Mouse (Mus musculus): Measurements from ENCODE around the gene Ndufa6. TPM values are rescaled to one million over a fixed set of nuclear protein-coding genes. Genes with fewer than 3 reads are reported as not detected.

Gene Ndufa6
- total and polyA plus RNA-seq, 3 experiments = 235 to 417 TPM; not detected in 1

DNA sequence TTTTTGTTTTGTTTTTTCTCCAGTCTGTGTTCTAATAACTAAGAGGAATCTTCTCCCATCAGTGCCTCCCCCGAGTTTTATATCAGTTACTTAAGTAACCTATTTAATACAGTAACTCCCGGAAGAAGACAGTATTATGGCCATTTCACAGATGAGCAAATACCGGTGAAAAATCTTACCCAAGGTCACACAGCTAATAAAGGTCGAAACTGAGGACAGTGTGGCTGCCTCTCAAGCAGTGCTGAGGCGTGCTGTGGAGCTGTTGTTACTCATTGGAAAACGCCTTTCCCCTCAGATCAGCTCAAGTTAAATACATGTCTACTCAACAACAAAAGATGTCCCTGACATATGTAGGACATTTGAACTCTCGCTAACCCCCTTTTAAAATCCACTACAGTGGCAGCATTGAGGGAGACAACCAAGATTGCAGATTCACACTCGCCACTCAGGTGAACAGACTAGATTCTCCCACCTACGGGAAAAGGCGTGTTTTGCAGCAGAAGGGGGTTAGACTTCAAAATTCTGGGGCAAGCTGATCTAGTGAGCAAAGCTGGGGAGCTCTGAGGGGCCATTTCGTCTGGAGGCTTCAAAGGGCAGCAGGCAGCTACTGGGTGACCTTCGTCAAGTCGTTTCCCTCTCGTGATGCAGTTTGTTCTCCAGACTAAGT, 911 bp downstream of the Ndufa6 start:
- peak; percentile 37 for DNase-seq (ENCODE audit: low read depth, low spot score)
- no peak for TF ChIP-seq TAL1 (IDR thresholded peaks at IDR 0.05; ENCODE audit: low read length)
- TF ChIP-seq ZC3H11A (IDR thresholded peaks at IDR 0.05; ENCODE audit: low read depth, low read length) = no peak
- TF ChIP-seq POLR2AphosphoS5 (IDR thresholded peaks at IDR 0.05; ENCODE audit: borderline replicate concordance, low read depth, low read length) = no peak
- TF ChIP-seq ELF1 (IDR thresholded peaks at IDR 0.05; ENCODE audit: low read depth, low read length) = no peak
- 0 out of 2 replicates have a peak, but pooled peaks have one; percentile 13 for TF ChIP-seq CHD1 (IDR thresholded peaks at IDR 0.05; ENCODE audit: low read depth, low read length)
- Histone ChIP-seq H3K36me3 (ENCODE audit: control insufficient read depth in 1 of 2, insufficient read depth in 2 of 2, low read length in 2 of 2) (peaks cover 0 to 27% of the 10 kb centered on the region in 2 experiments; a peak in 2 of 4 replicates), H3K4me1 (ENCODE audit: control insufficient read depth in 1 of 2, insufficient read depth in 2 of 2, low read length in 2 of 2) (peaks cover 9 to 30% of the 10 kb centered on the region in 2 experiments), H3K9me3 (replicated peaks; ENCODE audit: insufficient read depth, low read length) (no peaks in the 10 kb centered on the region), H3K79me2 (ENCODE audit: control insufficient read depth, insufficient read depth, low read length, poor library complexity) (peaks cover 28% of the 10 kb centered on the region), H3K9ac (ENCODE audit: control insufficient read depth, low read depth, low read length, poor library complexity, severe bottlenecking) (peak overlapping the region; percentile 88), H3K27me3 (ENCODE audit: control insufficient read depth in 1 of 2, insufficient read depth in 2 of 2, low read length in 2 of 2) (no peaks in the 10 kb centered on the region), H3K4me3 (ENCODE audit: control insufficient read depth in 1 of 2, insufficient read depth in 1 of 2, low read depth in 2 of 2, low read length in 2 of 2) (peak overlapping the region; percentile 84), H3K27ac (ENCODE audit: control insufficient read depth, low read depth, low read length) (peak overlapping the region; percentile 57)

DNA sequence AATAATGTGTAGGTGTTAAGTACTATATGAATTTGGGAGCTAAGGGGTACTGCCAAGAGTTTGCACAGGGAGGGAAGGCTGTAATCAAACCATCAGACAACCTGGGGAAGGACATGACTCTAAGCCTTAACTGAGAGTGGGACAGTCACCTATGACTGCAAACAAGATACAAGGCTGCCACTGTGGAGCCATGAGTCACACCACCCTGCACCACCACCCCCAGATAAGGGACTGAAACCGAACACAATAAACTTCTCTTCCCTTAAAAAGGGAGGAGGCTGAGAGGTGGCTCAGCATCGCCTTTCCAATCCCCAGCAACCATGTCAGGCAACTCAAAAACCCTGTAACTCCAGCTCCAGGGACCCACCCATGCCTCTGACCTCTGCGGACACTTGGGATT, 2.6 kb downstream of the Ndufa6 start:
- no peaks in the 10 kb centered on the region for H3K9me3 ChIP-seq (replicated peaks; ENCODE audit: insufficient read depth, low read length)
- peaks cover 12 to 43% of the 10 kb centered on the region in 2 experiments for H3K4me1 ChIP-seq (ENCODE audit: control insufficient read depth in 1 of 2, insufficient read depth in 2 of 2, low read length in 2 of 2)
- no peaks in the 10 kb centered on the region for H3K27me3 ChIP-seq (ENCODE audit: control insufficient read depth in 1 of 2, insufficient read depth in 2 of 2, low read length in 2 of 2)
- H3K9ac ChIP-seq (ENCODE audit: control insufficient read depth, low read depth, low read length, poor library complexity, severe bottlenecking) = peak overlapping the region; percentile 45; the same call in 1 of the 2 replicates
- H3K4me3 ChIP-seq (ENCODE audit: control insufficient read depth in 1 of 2, insufficient read depth in 1 of 2, low read depth in 2 of 2, low read length in 2 of 2) = no peak overlapping the region; a peak in 1 of 4 replicates
- DNase-seq (ENCODE audit: low read depth, low spot score) = peak; percentile 87
- H3K27ac ChIP-seq (ENCODE audit: control insufficient read depth, low read depth, low read length) = peak overlapping the region; percentile 62
- H3K79me2 ChIP-seq (ENCODE audit: control insufficient read depth, insufficient read depth, low read length, poor library complexity) = peaks cover 38% of the 10 kb centered on the region
- H3K36me3 ChIP-seq (ENCODE audit: control insufficient read depth in 1 of 2, insufficient read depth in 2 of 2, low read length in 2 of 2) = peaks cover 0 to 37% of the 10 kb centered on the region in 2 experiments; a peak in 2 of 4 replicates
- TF ChIP-seq NELFE (IDR thresholded peaks at IDR 0.05; ENCODE audit: low read depth, low read length) (no peak), HCFC1 (IDR thresholded peaks at IDR 0.05; ENCODE audit: low read depth, low read length) (0 out of 2 replicates have a peak, but pooled peaks have one; percentile 24), ETS1 (IDR thresholded peaks at IDR 0.05; ENCODE audit: low read depth, low read length) (peak; percentile 65; the same call in 1 of the 2 replicates), E2F4 (IDR thresholded peaks at IDR 0.05; ENCODE audit: borderline replicate concordance, low read depth, low read length) (no peak), MYC (IDR thresholded peaks at IDR 0.05; ENCODE audit: low read depth, low read length) (no peak), MEF2A (IDR thresholded peaks at IDR 0.05; ENCODE audit: extremely low read depth, insufficient replicate concordance, low read depth, low read length, poor library complexity, severe bottlenecking) (no peak), ELF1 (IDR thresholded peaks at IDR 0.05; ENCODE audit: low read depth, low read length) (no peak), GATA1 (IDR thresholded peaks at IDR 0.05; ENCODE audit: low read depth, low read length) (peak; percentile 80), SMC3 (IDR thresholded peaks at IDR 0.05; ENCODE audit: low read depth, low read length) (peak; percentile 18; the same call in 1 of the 2 replicates), ZC3H11A (IDR thresholded peaks at IDR 0.05; ENCODE audit: low read depth, low read length) (no peak), NRF1 (IDR thresholded peaks at IDR 0.05; ENCODE audit: insufficient read depth, low read depth, low read length, poor library complexity, severe bottlenecking) (no peak), POLR2AphosphoS2 (IDR thresholded peaks at IDR 0.05; ENCODE audit: low read length) (peak; percentile 21; the same call in 1 of the 2 replicates), JUND (IDR thresholded peaks at IDR 0.05; ENCODE audit: low read depth, low read length) (peak; percentile 57; the same call in 1 of the 2 replicates), KAT2A (conservative IDR thresholded peaks at IDR 0.05; ENCODE audit: low read depth, low read length) (no peak), CTCF (IDR thresholded peaks at IDR 0.05 in 2 of 3, conservative IDR thresholded peaks at IDR 0.05 in 1 of 3; ENCODE audit: control insufficient read depth in 1 of 3, insufficient read depth in 1 of 3, low read depth in 2 of 3, low read length in 3 of 3, poor library complexity in 1 of 3, severe bottlenecking in 1 of 3) (no peak), RCOR1 (IDR thresholded peaks at IDR 0.05; ENCODE audit: low read depth, low read length) (no peak), UBTF (IDR thresholded peaks at IDR 0.05; ENCODE audit: borderline replicate concordance, insufficient read depth, low read depth, low read length) (no peak), USF2 (IDR thresholded peaks at IDR 0.05; ENCODE audit: borderline replicate concordance in 1 of 2, insufficient read depth in 1 of 2, low read depth in 1 of 2, low read length in 2 of 2) (no peak), EP300 (IDR thresholded peaks at IDR 0.05; ENCODE audit: low read depth in 1 of 2, low read length in 2 of 2) (peak; percentile 50 to 77), ZKSCAN1 (IDR thresholded peaks at IDR 0.05; ENCODE audit: low read depth, low read length) (no peak), USF1 (IDR thresholded peaks at IDR 0.05; ENCODE audit: low read depth, low read length) (no peak; the same call in 1 of the 2 replicates), RAD21 (IDR thresholded peaks at IDR 0.05; ENCODE audit: low read depth, low read length) (no peak), GABPA (IDR thresholded peaks at IDR 0.05; ENCODE audit: low read depth, low read length) (no peak), MAZ (IDR thresholded peaks at IDR 0.05; ENCODE audit: low read depth, low read length) (no peak), MXI1 (IDR thresholded peaks at IDR 0.05; ENCODE audit: low read depth, low read length) (no peak), SIN3A (IDR thresholded peaks at IDR 0.05; ENCODE audit: low read length) (peak; percentile 68)
